Mouse (Mus musculus) T-cell, adult 2 months (primary cell): ENCODE data around the gene Taok2.

Experiments used
- DNase-seq: peaks from one replicate; pipeline ENCODE4 v3.0.0; 2022; ENCODE audit warnings: low spot score

Gene Taok2

GRCm38 (mm10) chr7:126869780-126870519 is 14.6 kb downstream of the Taok2 start:
- DNase-seq = no peak

- DNase-seq = no peak
Observed at GRCm38 (mm10) chr7:126868003-126868402, 16.5 kb downstream of the Taok2 start.

GRCm38 (mm10) chr7:126867534-126867933 is 17.0 kb downstream of the Taok2 start:
- DNase-seq = no peak

GRCm38 (mm10) chr7:126863791-126864190 is 20.7 kb downstream of the Taok2 start:
- no peak for DNase-seq

- DNase-seq = peak; percentile 90
Observed at GRCm38 (mm10) chr7:126862147-126862784, 22.2 kb downstream of the Taok2 start, which contains the start of gene Ino80e. Gene Ino80e, minus strand, starts transcription at chr7:126862377.

GRCm38 (mm10) chr7:126861429-126862130 is 22.9 kb downstream of the Taok2 start, which contains the start of gene Hirip3:
Gene Hirip3, plus strand, starts transcription at chr7:126861972.
- peak; percentile 88 for DNase-seq

GRCm38 (mm10) chr7:126860987-126861386 is 23.5 kb downstream of the Taok2 start:
- no peak for DNase-seq

- DNase-seq = peak; percentile 49
Observed at GRCm38 (mm10) chr7:126856741-126857420, 27.6 kb downstream of the Taok2 start.

GRCm38 (mm10) chr7:126855641-126856040 is 28.9 kb downstream of the Taok2 start:
- DNase-seq = no peak

- DNase-seq = no peak
Observed at GRCm38 (mm10) chr7:126853454-126853853, 31.0 kb downstream of the Taok2 start.

- DNase-seq = no peak
Observed at GRCm38 (mm10) chr7:126851192-126851591, 33.3 kb downstream of the Taok2 start.

- DNase-seq = no peak
Observed at GRCm38 (mm10) chr7:126850161-126850560, 34.3 kb downstream of the Taok2 start.

GRCm38 (mm10) chr7:126848794-126849193 is 35.7 kb downstream of the Taok2 start:
- DNase-seq = no peak

- DNase-seq = peak; percentile 12
Observed at GRCm38 (mm10) chr7:126847421-126848398, 36.8 kb downstream of the Taok2 start.

- DNase-seq = no peak
Observed at GRCm38 (mm10) chr7:126847116-126847420, 37.4 kb downstream of the Taok2 start, which contains the start of gene Doc2a. Gene Doc2a, plus strand, starts transcription at chr7:126847416.

- no peak for DNase-seq
Observed at GRCm38 (mm10) chr7:126845516-126845915, 39.0 kb downstream of the Taok2 start.

GRCm38 (mm10) chr7:126843276-126843675 is 41.2 kb downstream of the Taok2 start:
- no peak for DNase-seq

- DNase-seq = no peak
Observed at GRCm38 (mm10) chr7:126833294-126833693, 51.2 kb downstream of the Taok2 start.

GRCm38 (mm10) chr7:126832036-126832598 is 52.4 kb downstream of the Taok2 start:
- peak; percentile 81 for DNase-seq

GRCm38 (mm10) chr7:126831539-126831938 is 53.0 kb downstream of the Taok2 start, which contains the start of gene 4930451I11Rik:
Gene 4930451I11Rik, minus strand, starts transcription at chr7:126831639.
- no peak for DNase-seq

GRCm38 (mm10) chr7:126825952-126826351 is 58.6 kb downstream of the Taok2 start:
- DNase-seq = no peak
